Mouse (Mus musculus) midbrain, embryonic 15.5 days (tissue): ENCODE data around the gene Cxcl10. TPM values are rescaled to one million over a fixed set of nuclear protein-coding genes. Genes with fewer than 3 reads are reported as not detected.
A peak's percentile ranks its signal among the peaks of the same experiment; 100 is the strongest.

Experiments
- ATAC-seq: fragments of 200-750 bp; cut with Nextera tagmentation; replicated peaks from 2 replicates; pipeline ENCODE4 v1.8.0; 2017; ENCODE audit warnings: moderate TSS enrichment
- H3K27ac ChIP-seq: fragments of 300-500 bp; sonication (generic); 2 replicates; pipeline ENCODE4 v1.5.1; 2015; ENCODE audit warnings: mild to moderate bottlenecking, inconsistent platforms
- H3K27me3 ChIP-seq: fragments of 300-500 bp; sonication (generic); replicated peaks from 2 replicates; pipeline ENCODE4 v1.6.1; 2015; ENCODE audit warnings: inconsistent platforms
- H3K36me3 ChIP-seq: fragments of 300-500 bp; sonication (generic); replicated peaks from 2 replicates; pipeline ENCODE4 v1.6.1; 2015; ENCODE audit warnings: inconsistent platforms
- H3K4me1 ChIP-seq: fragments of 300-500 bp; sonication (generic); 2 replicates; pipeline ENCODE4 v1.6.1; 2015; ENCODE audit warnings: inconsistent platforms
- H3K4me2 ChIP-seq: fragments of 300-500 bp; sonication (generic); 2 replicates; pipeline ENCODE4 v1.6.1; 2015; ENCODE audit warnings: inconsistent platforms, mild to moderate bottlenecking, moderate library complexity
- H3K4me3 ChIP-seq: fragments of 300-500 bp; sonication (generic); 2 replicates; pipeline ENCODE4 v1.5.1; 2015; ENCODE audit warnings: mild to moderate bottlenecking, inconsistent platforms
- H3K9ac ChIP-seq: fragments of 300-500 bp; sonication (generic); 2 replicates; pipeline ENCODE4 v1.6.1; 2015; ENCODE audit warnings: mild to moderate bottlenecking, inconsistent platforms
- H3K9me3 ChIP-seq: fragments of 300-500 bp; sonication (generic); 2 replicates; pipeline ENCODE4 v1.6.1; 2016; ENCODE audit warnings: inconsistent platforms
- WGBS: fragments of 180-500 bp; shearing (Covaris S2); methylation state at CpG from one replicate; pipeline ENCODE4 v1.1.7; 2015; ENCODE audit warnings: mixed read lengths; 5-methylcytosine and 5-hydroxymethylcytosine counted together
- polyA plus RNA-seq: library from polyadenylated mRNA; unstranded; fragments of >200 nt; fragmentation: Nextera tagmentation; extraction: Ambion mirVana; gene quantifications from 2 replicates; pipeline ENCODE4 v1.2.1, GENCODE M21; 2015

Cxcl10 gene
- 0.21 and 0.42 TPM in 2 replicates for polyA plus RNA-seq

- 22% methylated on average over 14 of the region's 14 CpGs for whole genome bisulfite sequencing
- peak within 1 kb of the TSS; percentile 20 for H3K4me3 ChIP-seq
- H3K36me3 ChIP-seq = no peaks in the 10 kb centered on the region
- peak within 1 kb of the TSS; percentile 50 for H3K4me2 ChIP-seq
- no peak within 1 kb of the TSS for H3K27ac ChIP-seq
- no peaks in the 10 kb centered on the region for H3K9me3 ChIP-seq
- no peak within 1 kb of the TSS for H3K9ac ChIP-seq
- no peaks in the 10 kb centered on the region for H3K27me3 ChIP-seq
- peaks cover 6% of the 10 kb centered on the region; the same call in 1 of the 2 replicates for H3K4me1 ChIP-seq
- peak; percentile 52; the same call in 1 of the 2 replicates for ATAC-seq
Measured at GRCm38 (mm10) chr5:92348794-92349413, at the start of gene Cxcl10. Gene Cxcl10, minus strand, starts transcription at chr5:92348889.

GRCm38 (mm10) chr5:92398153-92398552 is 49.5 kb upstream of the Cxcl10 start:
- Histone ChIP-seq H3K4me2 (no peak overlapping the region), H3K27me3 (0 out of 2 replicates have a peak, but pooled peaks cover 10% of the 10 kb centered on the region), H3K27ac (no peak overlapping the region), H3K9ac (no peak overlapping the region), H3K36me3 (no peaks in the 10 kb centered on the region), H3K4me1 (no peaks in the 10 kb centered on the region), H3K4me3 (no peak overlapping the region), H3K9me3 (no peaks in the 10 kb centered on the region)
- peak; percentile 78 for ATAC-seq
- WGBS = 25% methylated on average over 5 of the region's 5 CpGs

- 89% methylated on average over 6 of the region's 6 CpGs for WGBS
- Histone ChIP-seq H3K9ac (no peak overlapping the region), H3K4me2 (no peak overlapping the region), H3K4me1 (peaks cover 3% of the 10 kb centered on the region; the same call in 1 of the 2 replicates), H3K36me3 (no peaks in the 10 kb centered on the region), H3K9me3 (no peaks in the 10 kb centered on the region), H3K27ac (no peak overlapping the region), H3K4me3 (no peak overlapping the region), H3K27me3 (peaks cover 17% of the 10 kb centered on the region)
- no peak for ATAC-seq
Measured at GRCm38 (mm10) chr5:92396476-92396875, 47.8 kb upstream of the Cxcl10 start.

GRCm38 (mm10) chr5:92395764-92396163 is 47.1 kb upstream of the Cxcl10 start:
- H3K27me3 ChIP-seq = peaks cover 21% of the 10 kb centered on the region
- H3K4me2 ChIP-seq = no peak overlapping the region
- H3K27ac ChIP-seq = no peak overlapping the region
- peaks cover 3% of the 10 kb centered on the region; the same call in 1 of the 2 replicates for H3K4me1 ChIP-seq
- no peaks in the 10 kb centered on the region for H3K36me3 ChIP-seq
- 81% methylated on average over 3 of the region's 3 CpGs for WGBS
- H3K9me3 ChIP-seq = no peaks in the 10 kb centered on the region
- ATAC-seq = no peak
- no peak overlapping the region for H3K9ac ChIP-seq
- H3K4me3 ChIP-seq = no peak overlapping the region

- no peaks in the 10 kb centered on the region for H3K36me3 ChIP-seq
- peaks cover 3% of the 10 kb centered on the region; the same call in 1 of the 2 replicates for H3K4me1 ChIP-seq
- no peak overlapping the region for H3K27ac ChIP-seq
- no peaks in the 10 kb centered on the region for H3K9me3 ChIP-seq
- 71% methylated on average over 10 of the region's 10 CpGs for WGBS
- H3K27me3 ChIP-seq = peaks cover 21% of the 10 kb centered on the region
- H3K4me2 ChIP-seq = no peak overlapping the region
- H3K9ac ChIP-seq = no peak overlapping the region
- no peak overlapping the region for H3K4me3 ChIP-seq
- no peak for ATAC-seq
Measured at GRCm38 (mm10) chr5:92393863-92394262, 45.2 kb upstream of the Cxcl10 start.

- H3K4me3 ChIP-seq = peak overlapping the region; percentile 9
- H3K9ac ChIP-seq = no peak overlapping the region
- H3K36me3 ChIP-seq = no peaks in the 10 kb centered on the region
- no peak for ATAC-seq
- H3K27me3 ChIP-seq = peaks cover 21% of the 10 kb centered on the region
- peaks cover 3% of the 10 kb centered on the region; the same call in 1 of the 2 replicates for H3K4me1 ChIP-seq
- no peak overlapping the region for H3K27ac ChIP-seq
- 42% methylated on average over 18 of the region's 18 CpGs for WGBS
- peak overlapping the region; percentile 41 for H3K4me2 ChIP-seq
- no peaks in the 10 kb centered on the region for H3K9me3 ChIP-seq
Measured at GRCm38 (mm10) chr5:92392542-92392941, 43.9 kb upstream of the Cxcl10 start.

- Histone ChIP-seq H3K9me3 (no peaks in the 10 kb centered on the region), H3K27me3 (peaks cover 21% of the 10 kb centered on the region), H3K36me3 (no peaks in the 10 kb centered on the region), H3K9ac (no peak overlapping the region), H3K4me2 (no peak overlapping the region), H3K27ac (no peak overlapping the region), H3K4me3 (no peak overlapping the region), H3K4me1 (peaks cover 3% of the 10 kb centered on the region; the same call in 1 of the 2 replicates)
- ATAC-seq = no peak
- 82% methylated on average over 8 of the region's 8 CpGs for WGBS
Measured at GRCm38 (mm10) chr5:92390615-92391014, 41.9 kb upstream of the Cxcl10 start.

- Histone ChIP-seq H3K4me2 (no peak overlapping the region), H3K9ac (no peak overlapping the region), H3K9me3 (no peaks in the 10 kb centered on the region), H3K27me3 (peaks cover 21% of the 10 kb centered on the region), H3K27ac (no peak overlapping the region), H3K36me3 (no peaks in the 10 kb centered on the region), H3K4me1 (peaks cover 3% of the 10 kb centered on the region; the same call in 1 of the 2 replicates), H3K4me3 (no peak overlapping the region)
- WGBS = 61% methylated on average over 2 of the region's 2 CpGs
- no peak for ATAC-seq
Measured at GRCm38 (mm10) chr5:92389977-92390376, 41.3 kb upstream of the Cxcl10 start.

- 76% methylated on average over 11 of the region's 11 CpGs for WGBS
Measured at GRCm38 (mm10) chr5:92387433-92387832, 38.7 kb upstream of the Cxcl10 start.

GRCm38 (mm10) chr5:92386643-92387042 is 38.0 kb upstream of the Cxcl10 start:
- Histone ChIP-seq H3K27me3 (peaks cover 6% of the 10 kb centered on the region), H3K36me3 (no peaks in the 10 kb centered on the region), H3K4me3 (no peak overlapping the region), H3K9me3 (no peaks in the 10 kb centered on the region), H3K27ac (no peak overlapping the region), H3K4me1 (no peaks in the 10 kb centered on the region), H3K4me2 (no peak overlapping the region), H3K9ac (no peak overlapping the region)
- WGBS = 63% methylated on average over 6 of the region's 6 CpGs
- ATAC-seq = no peak

More at GRCm38 (mm10) chr5:92387433-92387832, 38.7 kb upstream of the Cxcl10 start:
- Histone ChIP-seq H3K27ac (no peak overlapping the region), H3K27me3 (peaks cover 10% of the 10 kb centered on the region), H3K4me2 (no peak overlapping the region), H3K36me3 (no peaks in the 10 kb centered on the region), H3K9ac (no peak overlapping the region), H3K4me1 (peaks cover 3% of the 10 kb centered on the region; the same call in 1 of the 2 replicates), H3K9me3 (no peaks in the 10 kb centered on the region), H3K4me3 (no peak overlapping the region)
- no peak for ATAC-seq

GRCm38 (mm10) chr5:92386102-92386501 is 37.4 kb upstream of the Cxcl10 start:
- no peak overlapping the region for H3K4me3 ChIP-seq
- no peak for ATAC-seq
- WGBS = 87% methylated on average over 5 of the region's 5 CpGs
- H3K27me3 ChIP-seq = peaks cover under 1% of the 10 kb centered on the region; the same call in 1 of the 2 replicates
- H3K9me3 ChIP-seq = no peaks in the 10 kb centered on the region
- H3K36me3 ChIP-seq = no peaks in the 10 kb centered on the region
- H3K27ac ChIP-seq = no peak overlapping the region
- H3K4me2 ChIP-seq = no peak overlapping the region
- H3K4me1 ChIP-seq = no peaks in the 10 kb centered on the region
- H3K9ac ChIP-seq = no peak overlapping the region

GRCm38 (mm10) chr5:92384855-92385254 is 36.2 kb upstream of the Cxcl10 start:
- H3K9me3 ChIP-seq = no peaks in the 10 kb centered on the region
- H3K27ac ChIP-seq = no peak overlapping the region
- H3K36me3 ChIP-seq = no peaks in the 10 kb centered on the region
- WGBS = 41% methylated on average over 7 of the region's 7 CpGs
- no peaks in the 10 kb centered on the region for H3K27me3 ChIP-seq
- H3K4me3 ChIP-seq = no peak overlapping the region
- H3K9ac ChIP-seq = no peak overlapping the region
- H3K4me2 ChIP-seq = no peak overlapping the region
- no peaks in the 10 kb centered on the region for H3K4me1 ChIP-seq
- ATAC-seq = no peak

GRCm38 (mm10) chr5:92383747-92384146 is 35.1 kb upstream of the Cxcl10 start:
- Histone ChIP-seq H3K4me1 (no peaks in the 10 kb centered on the region), H3K9ac (no peak overlapping the region), H3K36me3 (no peaks in the 10 kb centered on the region), H3K4me2 (no peak overlapping the region), H3K27me3 (no peaks in the 10 kb centered on the region), H3K9me3 (no peaks in the 10 kb centered on the region), H3K4me3 (no peak overlapping the region), H3K27ac (no peak overlapping the region)
- no peak for ATAC-seq
- 58% methylated on average over 7 of the region's 7 CpGs for WGBS
